Mouse (Mus musculus): ENCODE results near the gene Sec31b. TPM values are rescaled to one million over a fixed set of nuclear protein-coding genes. Genes with fewer than 3 reads are reported as not detected.

Sec31b gene
- polyA plus RNA-seq, 1 experiment = 1.5 TPM

DNA sequence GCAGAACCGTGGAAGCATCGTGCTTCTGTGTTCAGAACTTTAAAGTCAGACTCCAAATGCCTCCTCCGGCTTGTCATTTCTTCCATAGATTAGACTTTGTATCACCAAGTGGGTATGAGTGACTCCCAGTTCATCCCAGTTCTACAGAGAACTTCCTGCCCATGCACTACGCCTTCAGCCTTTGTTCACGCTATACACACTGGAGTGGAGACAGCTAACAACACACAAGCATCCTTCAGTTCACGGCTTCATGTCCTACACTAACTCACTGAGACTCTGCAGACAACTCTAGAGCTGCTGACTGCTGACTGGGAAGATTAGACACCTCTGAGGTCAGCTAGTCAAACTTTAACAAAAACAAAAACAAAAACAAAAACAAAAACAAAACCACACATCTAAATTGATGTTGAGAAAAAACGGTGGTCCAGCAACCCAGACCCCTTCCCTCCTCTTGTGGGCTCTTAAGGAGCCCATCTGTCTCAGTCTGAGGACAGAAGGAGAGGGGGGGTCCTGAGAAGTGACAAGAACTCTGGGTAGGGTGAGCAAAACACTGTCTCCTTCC is 31.7 kb downstream of the Sec31b start:
- no peaks in the 10 kb centered on the region for H3K9me3 ChIP-seq
- no peaks in the 10 kb centered on the region for H3K36me3 ChIP-seq (replicated peaks; ENCODE audit: low read length)
- TF ChIP-seq FLI1 (IDR thresholded peaks at IDR 0.05; ENCODE audit: low read length) (no peak), GATA1 (IDR thresholded peaks at IDR 0.05; ENCODE audit: borderline replicate concordance, low read length) (no peak)
- H3K4me3 ChIP-seq (replicated peaks) = no peak overlapping the region
- peaks cover 96% of the 10 kb centered on the region for H3K27me3 ChIP-seq (replicated peaks)
- H3K4me1 ChIP-seq = peaks cover 17% of the 10 kb centered on the region

DNA sequence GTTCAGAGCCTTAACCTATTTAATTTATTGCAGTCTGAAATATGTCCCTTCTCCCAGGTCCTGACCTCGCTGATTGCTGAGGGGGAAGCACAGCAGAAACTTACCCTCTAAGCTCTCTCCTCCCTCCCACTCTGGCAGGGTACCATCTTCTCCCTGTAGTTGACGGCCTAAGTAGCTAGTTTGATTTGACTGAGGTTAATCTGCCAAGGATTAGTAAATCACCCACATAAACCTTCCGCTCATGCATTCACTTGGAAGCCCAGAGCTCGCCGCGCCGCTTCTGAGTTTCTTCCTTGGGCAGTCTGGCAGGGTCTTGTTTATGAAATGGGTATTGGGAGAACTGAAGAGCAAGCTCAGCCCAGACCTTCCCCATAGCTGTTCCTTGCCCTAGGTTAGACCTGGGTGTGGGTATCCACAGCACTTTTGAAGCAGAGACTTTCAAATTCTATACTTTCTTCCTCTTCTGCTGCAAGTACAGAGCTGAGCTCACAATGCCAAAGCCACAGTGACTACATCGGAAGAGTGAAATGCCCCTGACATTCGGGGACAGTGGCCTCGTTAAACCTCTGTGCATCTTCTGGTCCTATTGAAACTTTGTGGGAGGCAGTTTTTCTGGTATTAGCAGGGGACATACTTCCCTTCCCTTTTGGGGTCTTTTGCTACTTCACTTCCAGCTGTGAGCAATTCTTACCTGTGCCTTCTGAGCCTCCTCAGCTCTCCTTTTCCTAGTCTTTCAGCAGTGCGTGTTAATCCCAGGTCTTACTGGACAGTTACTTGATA is 32.4 kb downstream of the Sec31b start:
- Histone ChIP-seq H3K4me3 (replicated peaks) (no peak overlapping the region), H3K4me1 (peaks cover 17% of the 10 kb centered on the region), H3K9me3 (no peaks in the 10 kb centered on the region), H3K27me3 (replicated peaks) (peaks cover 94% of the 10 kb centered on the region), H3K36me3 (replicated peaks; ENCODE audit: low read length) (no peaks in the 10 kb centered on the region)
- TF ChIP-seq GATA1 (IDR thresholded peaks at IDR 0.05; ENCODE audit: borderline replicate concordance, low read length) (no peak), FLI1 (IDR thresholded peaks at IDR 0.05; ENCODE audit: low read length) (no peak)

DNA sequence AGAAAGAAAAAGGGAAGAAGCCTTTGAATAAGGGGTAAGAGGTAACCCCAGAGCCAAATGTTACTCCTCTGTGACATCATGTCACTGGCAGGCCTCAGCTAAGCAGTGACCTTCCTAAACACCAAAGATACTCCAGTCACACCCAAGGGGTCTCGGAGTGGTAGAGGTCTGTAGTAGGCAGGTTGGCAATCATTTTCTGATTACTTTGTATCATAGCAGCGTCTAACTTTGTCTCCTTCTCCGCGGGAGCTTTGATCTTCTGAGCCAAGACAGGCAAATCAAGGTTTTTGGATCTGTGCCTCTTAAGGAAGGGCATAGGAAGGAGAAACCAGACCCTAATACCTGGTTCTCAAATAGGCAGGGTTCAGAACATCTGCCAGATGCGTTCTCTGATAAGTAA is 33.1 kb downstream of the Sec31b start:
- peaks cover 91% of the 10 kb centered on the region for H3K27me3 ChIP-seq (replicated peaks)
- no peak overlapping the region for H3K4me3 ChIP-seq (replicated peaks)
- no peak for TF ChIP-seq GATA1 (IDR thresholded peaks at IDR 0.05; ENCODE audit: borderline replicate concordance, low read length)
- TF ChIP-seq FLI1 (IDR thresholded peaks at IDR 0.05; ENCODE audit: low read length) = no peak
- H3K9me3 ChIP-seq = no peaks in the 10 kb centered on the region
- peaks cover 17% of the 10 kb centered on the region for H3K4me1 ChIP-seq
- H3K36me3 ChIP-seq (replicated peaks; ENCODE audit: low read length) = no peaks in the 10 kb centered on the region

DNA sequence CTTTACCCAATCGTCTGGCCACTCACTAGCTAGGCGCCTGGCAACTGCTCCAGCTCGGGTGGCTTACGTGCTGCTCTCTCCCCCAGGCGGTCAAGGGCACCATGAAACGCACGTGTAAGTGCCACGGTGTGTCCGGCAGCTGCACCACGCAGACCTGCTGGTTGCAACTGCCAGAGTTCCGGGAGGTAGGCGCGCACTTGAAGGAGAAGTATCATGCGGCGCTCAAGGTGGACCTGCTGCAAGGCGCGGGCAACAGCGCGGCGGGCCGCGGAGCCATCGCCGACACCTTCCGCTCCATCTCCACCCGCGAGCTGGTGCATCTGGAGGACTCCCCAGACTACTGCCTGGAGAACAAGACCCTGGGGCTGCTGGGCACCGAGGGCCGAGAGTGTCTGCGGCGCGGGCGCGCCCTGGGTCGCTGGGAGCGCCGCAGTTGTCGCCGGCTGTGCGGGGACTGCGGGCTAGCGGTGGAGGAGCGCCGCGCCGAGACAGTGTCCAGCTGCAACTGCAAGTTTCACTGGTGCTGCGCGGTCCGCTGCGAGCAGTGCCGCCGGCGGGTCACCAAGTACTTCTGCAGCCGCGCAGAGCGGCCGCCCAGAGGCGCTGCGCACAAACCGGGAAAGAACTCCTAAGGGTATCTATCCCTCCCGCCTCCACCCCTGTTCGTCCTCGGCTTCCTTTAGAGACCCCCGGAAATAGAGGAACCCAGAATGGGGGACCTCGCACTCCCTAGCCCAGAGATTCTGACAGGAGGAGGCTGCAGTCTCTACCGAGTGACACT is 34.0 kb downstream of the Sec31b start:
- TF ChIP-seq GATA1 (IDR thresholded peaks at IDR 0.05; ENCODE audit: borderline replicate concordance, low read length) (no peak), FLI1 (IDR thresholded peaks at IDR 0.05; ENCODE audit: low read length) (no peak)
- Histone ChIP-seq H3K36me3 (replicated peaks; ENCODE audit: low read length) (no peaks in the 10 kb centered on the region), H3K27me3 (replicated peaks) (peaks cover 91% of the 10 kb centered on the region), H3K4me3 (replicated peaks) (peak overlapping the region; percentile 72), H3K9me3 (no peaks in the 10 kb centered on the region), H3K4me1 (peaks cover 17% of the 10 kb centered on the region)

DNA sequence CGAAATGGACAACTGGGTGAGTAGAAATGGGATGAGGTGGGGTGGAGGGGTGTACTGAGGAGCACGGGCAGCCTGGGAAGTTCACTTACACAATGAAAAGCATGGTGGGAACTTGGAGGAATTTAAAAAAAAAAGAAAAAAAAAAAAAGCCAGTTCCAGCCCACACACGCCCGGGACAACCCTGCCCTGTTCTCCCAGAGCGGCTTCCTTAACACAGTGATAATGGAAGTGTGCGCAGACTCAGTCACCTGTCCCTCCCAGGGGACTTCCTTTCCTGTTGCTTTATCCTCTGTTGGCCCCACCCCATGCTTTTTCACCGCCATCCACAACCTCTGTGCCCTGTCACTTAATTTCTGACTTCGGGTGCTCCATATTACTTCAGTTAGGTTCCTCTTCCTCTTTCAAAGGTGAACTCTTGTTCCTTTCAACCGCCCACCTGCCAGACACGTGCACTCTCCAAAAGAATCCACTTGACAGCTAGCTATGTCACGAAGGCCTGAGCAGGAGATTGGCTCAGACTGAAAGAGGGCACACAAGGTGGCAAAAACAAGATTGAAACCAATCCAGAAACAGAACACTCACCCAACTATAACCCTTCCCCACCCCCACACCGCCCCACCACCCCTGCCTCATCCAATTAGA is 35.0 kb downstream of the Sec31b start:
- Histone ChIP-seq H3K27me3 (replicated peaks) (peaks cover 90% of the 10 kb centered on the region), H3K36me3 (replicated peaks; ENCODE audit: low read length) (no peaks in the 10 kb centered on the region), H3K4me1 (peaks cover 17% of the 10 kb centered on the region), H3K4me3 (replicated peaks) (peak overlapping the region; percentile 28), H3K9me3 (no peaks in the 10 kb centered on the region)
- TF ChIP-seq GATA1 (IDR thresholded peaks at IDR 0.05; ENCODE audit: borderline replicate concordance, low read length) (no peak), FLI1 (IDR thresholded peaks at IDR 0.05; ENCODE audit: low read length) (no peak)

DNA sequence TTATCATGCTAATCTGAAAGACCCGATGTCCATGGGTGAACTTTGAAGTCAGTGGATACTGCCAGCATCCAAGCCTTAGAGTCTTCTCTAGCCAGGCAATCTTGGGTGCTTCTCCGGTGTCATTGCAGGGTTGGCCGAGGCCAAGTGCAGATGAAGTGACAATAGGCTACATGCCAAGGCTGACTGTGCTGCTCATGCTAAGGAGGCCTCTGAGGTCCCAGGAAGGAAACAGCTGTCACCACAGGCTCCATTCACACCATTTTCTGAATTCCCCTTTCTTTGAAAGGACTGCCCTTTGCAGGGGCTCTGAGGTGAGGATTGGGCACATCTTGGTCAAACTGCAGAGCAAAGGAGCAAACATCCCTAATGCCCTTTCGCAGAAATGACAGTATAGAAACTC is 42.9 kb downstream of the Sec31b start:
- Histone ChIP-seq H3K27me3 (replicated peaks) (peaks cover 75% of the 10 kb centered on the region), H3K9me3 (no peaks in the 10 kb centered on the region), H3K4me1 (no peaks in the 10 kb centered on the region), H3K4me3 (replicated peaks) (no peak overlapping the region), H3K36me3 (replicated peaks; ENCODE audit: low read length) (no peaks in the 10 kb centered on the region)
- TF ChIP-seq FLI1 (IDR thresholded peaks at IDR 0.05; ENCODE audit: low read length) (no peak), GATA1 (IDR thresholded peaks at IDR 0.05; ENCODE audit: borderline replicate concordance, low read length) (no peak)

DNA sequence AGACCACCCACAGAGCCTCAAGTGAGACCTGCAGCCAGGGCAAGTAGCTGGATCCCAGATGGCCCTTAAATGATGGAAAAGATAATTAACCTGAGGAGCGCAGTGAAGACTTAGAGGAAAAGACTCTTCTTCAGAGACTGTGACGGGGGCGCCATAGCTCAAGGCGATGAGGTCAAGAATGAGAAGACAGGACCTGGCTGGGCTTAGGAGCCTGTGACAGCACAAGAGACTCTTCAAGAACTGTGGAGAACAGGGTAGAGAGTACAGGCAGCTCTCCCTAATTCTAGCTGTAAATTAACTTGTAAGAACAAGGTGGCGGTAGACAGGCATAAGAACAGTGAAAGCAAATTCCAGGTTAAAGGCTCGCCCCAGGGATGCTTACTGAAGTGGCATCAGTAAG is 43.7 kb downstream of the Sec31b start:
- no peak overlapping the region for H3K4me3 ChIP-seq (replicated peaks)
- H3K9me3 ChIP-seq = no peaks in the 10 kb centered on the region
- TF ChIP-seq GATA1 (IDR thresholded peaks at IDR 0.05; ENCODE audit: borderline replicate concordance, low read length) (no peak), FLI1 (IDR thresholded peaks at IDR 0.05; ENCODE audit: low read length) (no peak)
- no peaks in the 10 kb centered on the region for H3K36me3 ChIP-seq (replicated peaks; ENCODE audit: low read length)
- no peaks in the 10 kb centered on the region for H3K4me1 ChIP-seq
- H3K27me3 ChIP-seq (replicated peaks) = peaks cover 73% of the 10 kb centered on the region

DNA sequence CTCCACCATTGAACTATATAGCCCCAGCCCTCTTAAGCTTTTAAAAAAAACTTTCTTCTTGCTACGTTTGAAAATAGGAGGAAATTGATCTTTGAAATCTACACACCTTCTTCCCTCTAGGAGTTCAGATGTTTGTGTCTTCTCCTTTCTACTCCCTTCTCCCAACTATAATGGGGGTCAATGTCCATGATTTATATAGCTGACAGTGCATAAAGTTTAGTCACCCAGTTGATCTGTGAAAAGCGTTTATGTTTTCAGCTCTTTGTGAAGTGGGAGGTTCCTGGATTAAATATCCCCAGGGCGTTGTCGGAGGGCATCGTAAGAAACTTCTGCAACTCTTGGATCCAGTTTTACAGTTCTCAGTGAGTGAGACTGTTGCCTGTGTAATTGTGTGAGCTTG is 45.4 kb downstream of the Sec31b start:
- TF ChIP-seq FLI1 (IDR thresholded peaks at IDR 0.05; ENCODE audit: low read length) (no peak), GATA1 (IDR thresholded peaks at IDR 0.05; ENCODE audit: borderline replicate concordance, low read length) (no peak)

DNA sequence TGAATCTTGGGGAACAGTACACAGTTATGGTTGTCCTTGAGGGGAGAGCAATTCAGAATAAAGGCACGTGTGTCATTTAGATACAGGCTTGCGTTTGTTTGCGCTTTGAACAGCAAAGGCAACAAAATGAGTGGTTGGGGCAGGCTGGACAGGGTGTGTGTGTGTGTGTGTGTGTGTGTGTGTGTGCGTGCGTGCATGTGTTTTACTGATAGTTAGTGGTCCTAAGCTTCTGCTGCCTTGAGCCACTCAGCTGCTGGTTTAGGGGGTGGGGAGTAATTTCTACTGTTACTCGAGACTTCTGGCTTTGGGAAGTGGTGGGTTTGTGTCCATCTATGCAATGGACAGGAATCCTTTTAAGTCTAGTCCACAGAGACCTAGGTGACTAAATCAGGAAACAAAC is 46.7 kb downstream of the Sec31b start:
- TF ChIP-seq FLI1 (IDR thresholded peaks at IDR 0.05; ENCODE audit: low read length) (no peak), GATA1 (IDR thresholded peaks at IDR 0.05; ENCODE audit: borderline replicate concordance, low read length) (no peak)
- Histone ChIP-seq H3K9me3 (no peaks in the 10 kb centered on the region), H3K27me3 (replicated peaks) (peaks cover 70% of the 10 kb centered on the region), H3K4me1 (peaks cover 4% of the 10 kb centered on the region; the same call in 1 of the 2 replicates), H3K36me3 (replicated peaks; ENCODE audit: low read length) (no peaks in the 10 kb centered on the region), H3K4me3 (replicated peaks) (no peak overlapping the region)

More for the DNA sequence above, 45.4 kb downstream of the Sec31b start:
- Histone ChIP-seq H3K4me3 (replicated peaks) (no peak overlapping the region), H3K27me3 (replicated peaks) (peaks cover 76% of the 10 kb centered on the region), H3K4me1 (peaks cover 4% of the 10 kb centered on the region; the same call in 1 of the 2 replicates), H3K9me3 (no peaks in the 10 kb centered on the region), H3K36me3 (replicated peaks; ENCODE audit: low read length) (no peaks in the 10 kb centered on the region)
